Mouse (Mus musculus): Measurements from ENCODE around the gene Aunip. TPM values are rescaled to one million over a fixed set of nuclear protein-coding genes. Genes with fewer than 3 reads are reported as not detected.
A peak's percentile ranks its signal among the peaks of the same experiment; 100 is the strongest.

Aunip gene
- polyA plus RNA-seq (2012; rRNA removed) = 0.39 and 0.80 TPM in 2 replicates

- H3K27me3 ChIP-seq (ENCODE audit: control insufficient read depth, insufficient read depth, low read length) = 0 out of 2 replicates have a peak, but pooled peaks cover 1% of the 10 kb centered on the region
- peak within 1 kb of the TSS; percentile 59 for H3K4me3 ChIP-seq (ENCODE audit: extremely low read depth, insufficient read depth, insufficient read length)
- peak; percentile 58 to 76 for DNase-seq (ENCODE audit: low read depth in 1 of 2, low spot score in 2 of 2)
- no peaks in the 10 kb centered on the region; the same call in 1 of the 2 replicates for H3K36me3 ChIP-seq (ENCODE audit: control insufficient read depth, insufficient read depth, low read length)
- WGBS = under 1% methylated on average over 42 of the region's 42 CpGs
- TF ChIP-seq CTCF (IDR thresholded peaks at IDR 0.05; ENCODE audit: extremely low read depth, insufficient read depth, insufficient read length, insufficient replicate concordance) (no peak), POLR2A (IDR thresholded peaks at IDR 0.05; ENCODE audit: low read depth, low read length) (no peak; the same call in 1 of the 2 replicates)
- H3K4me1 ChIP-seq (ENCODE audit: control insufficient read depth, insufficient read depth, insufficient read length) = peaks cover 6% of the 10 kb centered on the region; the same call in 1 of the 2 replicates
- H3K27ac ChIP-seq (ENCODE audit: insufficient read depth, low read length) = no peak within 1 kb of the TSS
Observed at GRCm38 (mm10) chr4:134510845-134511411, at the start of gene Aunip. TSS of gene Aunip (plus strand) at chr4:134510999.

- Histone ChIP-seq H3K27me3 (ENCODE audit: control insufficient read depth, insufficient read depth, low read length) (no peaks in the 10 kb centered on the region), H3K27ac (ENCODE audit: insufficient read depth, low read length) (no peak overlapping the region), H3K4me3 (ENCODE audit: extremely low read depth, insufficient read depth, insufficient read length) (no peak overlapping the region), H3K4me1 (ENCODE audit: control insufficient read depth, insufficient read depth, insufficient read length) (peaks cover 6% of the 10 kb centered on the region; the same call in 1 of the 2 replicates), H3K36me3 (ENCODE audit: control insufficient read depth, insufficient read depth, low read length) (no peaks in the 10 kb centered on the region)
- TF ChIP-seq POLR2A (IDR thresholded peaks at IDR 0.05; ENCODE audit: low read depth, low read length) = no peak
- no peak for TF ChIP-seq CTCF (IDR thresholded peaks at IDR 0.05; ENCODE audit: extremely low read depth, insufficient read depth, insufficient read length, insufficient replicate concordance)
- WGBS = 78% methylated on average over 5 of the region's 5 CpGs
- no peak for DNase-seq (ENCODE audit: low read depth in 1 of 2, low spot score in 2 of 2)
Observed at GRCm38 (mm10) chr4:134461252-134461651, 49.5 kb upstream of the Aunip start.

- no peak for DNase-seq (ENCODE audit: low read depth in 1 of 2, low spot score in 2 of 2)
- 75% methylated on average over 12 of the region's 12 CpGs for WGBS
Observed at GRCm38 (mm10) chr4:134465789-134466188, 45.0 kb upstream of the Aunip start.

GRCm38 (mm10) chr4:134466381-134467262 lies 44.2 kb upstream of the Aunip start:
- DNase-seq (ENCODE audit: low read depth in 1 of 2, low spot score in 2 of 2) = no peak
- Histone ChIP-seq H3K27ac (ENCODE audit: insufficient read depth, low read length) (no peak overlapping the region), H3K27me3 (ENCODE audit: control insufficient read depth, insufficient read depth, low read length) (no peaks in the 10 kb centered on the region), H3K36me3 (ENCODE audit: control insufficient read depth, insufficient read depth, low read length) (no peaks in the 10 kb centered on the region), H3K4me3 (ENCODE audit: extremely low read depth, insufficient read depth, insufficient read length) (no peak overlapping the region), H3K4me1 (ENCODE audit: control insufficient read depth, insufficient read depth, insufficient read length) (peaks cover 6% of the 10 kb centered on the region; the same call in 1 of the 2 replicates)
- 74% methylated on average over 11 of the region's 11 CpGs for WGBS
- TF ChIP-seq POLR2A (IDR thresholded peaks at IDR 0.05; ENCODE audit: low read depth, low read length) = no peak
- TF ChIP-seq CTCF (IDR thresholded peaks at IDR 0.05; ENCODE audit: extremely low read depth, insufficient read depth, insufficient read length, insufficient replicate concordance) = no peak

More at GRCm38 (mm10) chr4:134465789-134466188, 45.0 kb upstream of the Aunip start:
- no peak overlapping the region for H3K4me3 ChIP-seq (ENCODE audit: extremely low read depth, insufficient read depth, insufficient read length)
- no peaks in the 10 kb centered on the region for H3K27me3 ChIP-seq (ENCODE audit: control insufficient read depth, insufficient read depth, low read length)
- peaks cover 6% of the 10 kb centered on the region; the same call in 1 of the 2 replicates for H3K4me1 ChIP-seq (ENCODE audit: control insufficient read depth, insufficient read depth, insufficient read length)
- H3K36me3 ChIP-seq (ENCODE audit: control insufficient read depth, insufficient read depth, low read length) = no peaks in the 10 kb centered on the region
- TF ChIP-seq CTCF (IDR thresholded peaks at IDR 0.05; ENCODE audit: extremely low read depth, insufficient read depth, insufficient read length, insufficient replicate concordance) (no peak), POLR2A (IDR thresholded peaks at IDR 0.05; ENCODE audit: low read depth, low read length) (no peak)
- H3K27ac ChIP-seq (ENCODE audit: insufficient read depth, low read length) = no peak overlapping the region

GRCm38 (mm10) chr4:134467435-134468214 lies 43.2 kb upstream of the Aunip start:
- no peak overlapping the region for H3K27ac ChIP-seq (ENCODE audit: insufficient read depth, low read length)
- WGBS = 1% methylated on average over 31 of the region's 31 CpGs

GRCm38 (mm10) chr4:134468215-134468575 lies 42.6 kb upstream of the Aunip start, which contains the start of gene Stmn1:
TSS of gene Stmn1 (plus strand) at chr4:134468320.
- Histone ChIP-seq H3K4me3 (ENCODE audit: extremely low read depth, insufficient read depth, insufficient read length) (peak within 1 kb of the TSS; percentile 72), H3K36me3 (ENCODE audit: control insufficient read depth, insufficient read depth, low read length) (no peaks in the 10 kb centered on the region; the same call in 1 of the 2 replicates), H3K4me1 (ENCODE audit: control insufficient read depth, insufficient read depth, insufficient read length) (peaks cover 6% of the 10 kb centered on the region; the same call in 1 of the 2 replicates), H3K27ac (ENCODE audit: insufficient read depth, low read length) (peak within 1 kb of the TSS; percentile 10; the same call in 1 of the 2 replicates), H3K27me3 (ENCODE audit: control insufficient read depth, insufficient read depth, low read length) (no peaks in the 10 kb centered on the region)
- no peak for TF ChIP-seq CTCF (IDR thresholded peaks at IDR 0.05; ENCODE audit: extremely low read depth, insufficient read depth, insufficient read length, insufficient replicate concordance)
- TF ChIP-seq POLR2A (IDR thresholded peaks at IDR 0.05; ENCODE audit: low read depth, low read length) = peak; percentile 94
- under 1% methylated on average over 31 of the region's 31 CpGs for WGBS
- DNase-seq (ENCODE audit: low read depth in 1 of 2, low spot score in 2 of 2) = peak; percentile 77 to 95

More at GRCm38 (mm10) chr4:134467435-134468214, 43.2 kb upstream of the Aunip start:
- Histone ChIP-seq H3K4me1 (ENCODE audit: control insufficient read depth, insufficient read depth, insufficient read length) (peaks cover 6% of the 10 kb centered on the region; the same call in 1 of the 2 replicates), H3K27me3 (ENCODE audit: control insufficient read depth, insufficient read depth, low read length) (no peaks in the 10 kb centered on the region), H3K36me3 (ENCODE audit: control insufficient read depth, insufficient read depth, low read length) (no peaks in the 10 kb centered on the region), H3K4me3 (ENCODE audit: extremely low read depth, insufficient read depth, insufficient read length) (peak overlapping the region; percentile 72)
- DNase-seq (ENCODE audit: low read depth in 1 of 2, low spot score in 2 of 2) = no peak
- TF ChIP-seq CTCF (IDR thresholded peaks at IDR 0.05; ENCODE audit: extremely low read depth, insufficient read depth, insufficient read length, insufficient replicate concordance) = no peak
- no peak for TF ChIP-seq POLR2A (IDR thresholded peaks at IDR 0.05; ENCODE audit: low read depth, low read length)

Measured in spleen, adult 2 months (tissue).